Mouse (Mus musculus): ENCODE measurements around the gene Tbc1d7.

DNA sequence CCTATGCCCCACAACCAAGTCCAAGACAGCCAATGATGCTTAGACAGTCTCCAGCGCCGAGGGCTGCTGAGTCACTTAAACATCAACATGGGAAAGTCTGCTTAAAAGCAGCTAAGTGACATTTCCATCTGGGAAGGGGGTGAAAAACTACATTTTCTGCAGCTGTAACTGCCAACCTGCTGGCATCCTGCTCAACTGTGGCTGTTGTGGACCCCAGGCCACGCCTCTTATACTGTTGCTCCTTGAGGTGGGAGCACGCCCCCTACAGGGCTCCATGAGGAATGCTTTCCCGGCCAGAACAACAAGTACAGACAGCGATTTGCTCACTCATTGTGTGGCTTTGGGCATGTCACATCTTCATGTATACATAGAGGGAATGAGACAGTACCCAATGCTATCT, 25.9 kb upstream of the Tbc1d7 start:
- no peak for TF ChIP-seq GATA1 (IDR thresholded peaks at IDR 0.05; ENCODE audit: borderline replicate concordance, low read length)
- TF ChIP-seq FLI1 (IDR thresholded peaks at IDR 0.05; ENCODE audit: low read length): no peak

Measured in megakaryocyte, embryonic 14.5 days (primary cell).